Mouse (Mus musculus) hindbrain, embryonic 15.5 days (tissue): ENCODE data around the gene B230104I21Rik. TPM values are rescaled to one million over a fixed set of nuclear protein-coding genes. Genes with fewer than 3 reads are reported as not detected.

ENCODE experiments used
- polyA plus RNA-seq: library from polyadenylated mRNA; unstranded; fragments of >200 nt; fragmentation: Nextera tagmentation; extraction: Ambion mirVana; gene quantifications from 2 replicates; pipeline ENCODE4 v1.2.1, GENCODE M21; 2015

The B230104I21Rik gene
- polyA plus RNA-seq, 1 experiment from 2014 or later = not detected

Other genes with a start within 250 kb of the B230104I21Rik start
- gene Trp73, start 195.9 kb upstream of the B230104I21Rik start, polyA plus RNA-seq = 0.31 and 0.92 TPM in 2 replicates
- 41.3 and 45.5 TPM in 2 replicates for gene Wrap73, start 193.8 kb upstream of the B230104I21Rik start, polyA plus RNA-seq
- gene Tprgl, start 175.5 kb upstream of the B230104I21Rik start, polyA plus RNA-seq = 209 and 219 TPM in 2 replicates
- 9.4 and 11.3 TPM in 2 replicates for gene Megf6, start 165.4 kb upstream of the B230104I21Rik start, polyA plus RNA-seq
- 1.5 and 1.6 TPM in 2 replicates for gene Arhgef16, start 34.5 kb upstream of the B230104I21Rik start, polyA plus RNA-seq